Mouse (Mus musculus) forebrain, postnatal 0 days (tissue): Measurements from ENCODE around the gene Gpatch2. TPM values are rescaled to one million over a fixed set of nuclear protein-coding genes. Genes with fewer than 3 reads are reported as not detected.

Source experiments
- ATAC-seq: fragments of 200-750 bp; cut with Nextera tagmentation; 2 replicates; pipeline ENCODE4 v1.8.0; 2017; ENCODE audit warnings: mild to moderate bottlenecking, moderate library complexity
- DNase-seq: peaks from one replicate; pipeline ENCODE4 v3.0.0-alpha.2; 2015
- H3K27ac ChIP-seq: fragments of 300-500 bp; sonication (generic); 2 replicates; pipeline ENCODE4 v1.5.1; 2014; ENCODE audit warnings: low read depth, mild to moderate bottlenecking, antibody characterized with exemption, low read length, moderate library complexity, mixed read lengths
- H3K27me3 ChIP-seq: fragments of 300-500 bp; sonication (generic); 2 replicates; pipeline ENCODE4 v1.6.1; 2014; ENCODE audit warnings: mild to moderate bottlenecking, low read length, mixed read lengths; ENCODE audit not compliant: insufficient read depth
- H3K36me3 ChIP-seq: fragments of 300-500 bp; sonication (generic); 2 replicates; pipeline ENCODE4 v1.6.1; 2014; ENCODE audit warnings: mild to moderate bottlenecking, moderate library complexity; ENCODE audit not compliant: insufficient read depth
- H3K4me1 ChIP-seq: fragments of 300-500 bp; sonication (generic); 2 replicates; pipeline ENCODE4 v1.6.1; 2014; ENCODE audit warnings: antibody characterized with exemption; ENCODE audit not compliant: insufficient read depth
- H3K4me2 ChIP-seq: fragments of 300-500 bp; sonication (generic); 2 replicates; pipeline ENCODE4 v1.6.1; 2014; ENCODE audit warnings: low read depth, mild to moderate bottlenecking, moderate library complexity
- H3K4me3 ChIP-seq: fragments of 300-500 bp; sonication (generic); 2 replicates; pipeline ENCODE4 v1.5.1; 2014; ENCODE audit warnings: low read depth, low read length, mixed read lengths
- H3K9ac ChIP-seq: fragments of 300-500 bp; sonication (generic); 2 replicates; pipeline ENCODE4 v1.6.1; 2014; ENCODE audit warnings: mild to moderate bottlenecking
- H3K9me3 ChIP-seq: fragments of 300-500 bp; sonication (generic); 2 replicates; pipeline ENCODE4 v1.6.1; 2016; ENCODE audit warnings: low read length
- CTCF ChIP-seq: sonication (generic); IDR thresholded peaks from 2 replicates; pipeline ENCODE4 v1.5.1; 2016; ENCODE audit warnings: antibody characterized with exemption, control low read depth, low read depth
- WGBS: fragments of 180-500 bp; shearing (Covaris S2); extraction: QIAGEN DNeasy Blood & Tissue Kit; methylation state at CpG from one replicate; pipeline ENCODE4 v1.1.7; 2014; 5-methylcytosine and 5-hydroxymethylcytosine counted together
- polyA plus RNA-seq: library from polyadenylated mRNA; unstranded; fragments of >200 nt; fragmentation: Nextera tagmentation; extraction: Ambion mirVana; gene quantifications from 2 replicates; pipeline ENCODE4 v1.2.1, GENCODE M21; 2015
- total RNA-seq: library from RNA; depleted of rRNA; stranded (reverse); fragments of >200 nt; gene quantifications from 2 replicates; pipeline ENCODE4 v1.2.3, GENCODE M21; 2014

The Gpatch2 gene
- total and polyA plus RNA-seq, 2 experiments from 2014 or later = 9.2 to 22.8 TPM

DNA sequence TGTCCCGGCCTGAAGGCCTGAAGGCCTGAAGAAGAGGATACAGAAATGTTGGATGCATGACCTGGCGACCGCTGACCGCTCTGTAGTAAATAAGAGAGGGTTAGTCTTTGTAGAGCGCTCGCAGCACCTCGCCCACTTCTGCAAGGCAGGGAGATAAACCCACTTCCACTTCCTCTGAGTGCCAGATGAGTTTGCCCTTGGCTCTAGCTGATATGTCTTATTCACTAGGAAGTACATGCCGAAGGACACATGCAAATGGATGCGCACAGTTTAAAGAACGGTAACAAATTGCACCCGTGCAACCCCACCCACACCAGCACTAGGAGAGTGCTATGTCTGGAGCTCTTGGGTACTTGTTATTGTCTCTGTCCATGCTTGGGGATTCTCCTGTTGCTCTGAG lies 131.6 kb downstream of the Gpatch2 start:
- H3K27ac ChIP-seq = no peak overlapping the region
- H3K9me3 ChIP-seq = no peaks in the 10 kb centered on the region
- no peaks in the 10 kb centered on the region for H3K4me1 ChIP-seq
- H3K4me2 ChIP-seq = no peak overlapping the region
- H3K9ac ChIP-seq = no peak overlapping the region
- WGBS = 87% methylated on average over 11 of the region's 11 CpGs
- H3K27me3 ChIP-seq = no peaks in the 10 kb centered on the region
- H3K36me3 ChIP-seq = peaks cover 7% of the 10 kb centered on the region; the same call in 1 of the 2 replicates
- no peak for TF ChIP-seq CTCF
- ATAC-seq (no peak), DNase-seq (no peak)
- no peak overlapping the region for H3K4me3 ChIP-seq

DNA sequence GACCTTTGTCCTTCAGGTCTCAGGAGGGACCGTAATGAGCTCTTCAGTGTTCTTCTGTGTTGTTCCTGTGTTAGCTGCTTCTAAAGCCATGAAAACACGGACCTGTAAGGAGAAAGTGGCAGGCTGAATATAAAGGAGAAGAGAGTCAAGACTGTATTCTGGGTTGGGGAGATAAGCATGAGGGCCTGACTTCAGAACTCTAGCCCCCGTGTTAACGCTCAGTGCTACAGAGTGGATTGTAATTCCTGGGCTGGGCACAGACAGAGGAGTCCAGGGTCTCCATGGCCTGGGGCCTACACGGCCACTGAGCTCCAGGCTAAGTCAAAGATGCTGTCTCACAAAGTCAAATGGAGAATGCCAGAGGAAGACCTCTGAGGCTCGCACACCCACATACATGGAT lies 132.3 kb downstream of the Gpatch2 start:
- H3K4me1 ChIP-seq = no peaks in the 10 kb centered on the region
- no peaks in the 10 kb centered on the region for H3K9me3 ChIP-seq
- H3K4me3 ChIP-seq = no peak overlapping the region
- no peak overlapping the region for H3K4me2 ChIP-seq
- no peak for ATAC-seq
- no peak for TF ChIP-seq CTCF
- no peak for DNase-seq
- no peaks in the 10 kb centered on the region for H3K27me3 ChIP-seq
- H3K27ac ChIP-seq = no peak overlapping the region
- peaks cover 7% of the 10 kb centered on the region; the same call in 1 of the 2 replicates for H3K36me3 ChIP-seq
- WGBS = 95% methylated on average over 6 of the region's 6 CpGs
- H3K9ac ChIP-seq = no peak overlapping the region

DNA sequence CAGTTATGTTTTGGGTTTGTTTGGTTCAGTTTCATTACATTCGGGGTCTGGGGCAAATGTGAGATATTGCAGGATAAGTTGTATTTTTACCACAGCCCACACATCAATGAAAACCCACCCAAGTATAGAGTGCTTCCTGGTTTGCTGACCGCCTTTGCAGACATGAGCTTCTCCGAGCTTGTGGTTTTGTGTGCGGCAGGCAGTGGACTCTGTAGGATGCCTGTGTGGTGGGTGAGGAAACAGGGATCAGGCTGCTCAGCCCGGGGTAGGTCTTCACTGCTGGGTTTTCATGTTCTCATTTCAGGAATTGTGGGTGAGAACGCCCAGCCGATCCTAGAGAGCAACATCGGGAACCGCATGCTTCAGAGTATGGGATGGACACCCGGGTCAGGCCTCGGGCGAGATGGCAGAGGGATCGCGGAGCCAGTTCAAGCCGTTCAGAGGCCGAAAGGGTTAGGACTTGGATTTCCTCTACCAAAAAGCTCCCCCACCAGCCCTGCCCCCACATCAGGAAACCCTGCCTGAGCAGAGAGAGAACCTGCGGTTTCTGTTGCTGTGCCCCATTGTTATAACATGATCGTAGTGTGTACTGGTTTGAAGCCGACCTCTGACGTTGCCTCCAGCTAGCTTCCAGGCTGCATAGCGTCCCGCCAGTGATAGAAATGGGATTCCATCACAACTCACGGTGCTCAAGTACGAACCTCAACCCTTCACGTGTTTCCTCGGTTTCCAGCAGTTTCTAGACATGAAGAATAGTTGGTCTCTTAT lies 132.9 kb downstream of the Gpatch2 start:
- no peaks in the 10 kb centered on the region for H3K4me1 ChIP-seq
- peaks cover 7% of the 10 kb centered on the region; the same call in 1 of the 2 replicates for H3K36me3 ChIP-seq
- TF ChIP-seq CTCF = no peak
- H3K27me3 ChIP-seq = no peaks in the 10 kb centered on the region
- no peak overlapping the region for H3K4me3 ChIP-seq
- H3K27ac ChIP-seq = no peak overlapping the region
- no peaks in the 10 kb centered on the region for H3K9me3 ChIP-seq
- H3K4me2 ChIP-seq = no peak overlapping the region
- ATAC-seq (no peak), DNase-seq (no peak)
- 95% methylated on average over 26 of the region's 26 CpGs for WGBS
- H3K9ac ChIP-seq = no peak overlapping the region

DNA sequence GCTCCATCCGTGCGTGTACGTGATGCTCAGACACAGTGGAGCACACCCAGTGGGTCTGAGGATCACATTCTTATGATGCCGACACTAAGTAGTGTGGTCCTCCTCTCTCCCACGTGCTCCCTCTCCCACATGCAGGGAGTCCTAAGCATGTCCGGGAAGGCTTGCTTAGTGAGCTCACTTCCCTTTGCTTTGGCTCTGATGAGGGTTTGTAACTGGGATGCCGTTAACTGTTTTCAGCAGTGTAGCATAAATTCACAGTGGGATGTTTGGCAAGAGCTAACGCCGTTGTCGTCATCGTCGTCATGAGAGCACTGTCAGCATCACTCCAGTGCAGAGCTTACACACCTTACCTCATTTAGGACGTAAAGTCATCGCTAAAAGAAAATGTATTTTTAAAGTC lies 133.6 kb downstream of the Gpatch2 start:
- Histone ChIP-seq H3K4me1 (no peaks in the 10 kb centered on the region), H3K9me3 (no peaks in the 10 kb centered on the region), H3K9ac (no peak overlapping the region), H3K27me3 (no peaks in the 10 kb centered on the region), H3K27ac (no peak overlapping the region), H3K36me3 (peaks cover 7% of the 10 kb centered on the region; the same call in 1 of the 2 replicates), H3K4me2 (no peak overlapping the region), H3K4me3 (no peak overlapping the region)
- TF ChIP-seq CTCF = no peak
- DNase-seq (no peak), ATAC-seq (no peak)
- WGBS = 83% methylated on average over 14 of the region's 14 CpGs

DNA sequence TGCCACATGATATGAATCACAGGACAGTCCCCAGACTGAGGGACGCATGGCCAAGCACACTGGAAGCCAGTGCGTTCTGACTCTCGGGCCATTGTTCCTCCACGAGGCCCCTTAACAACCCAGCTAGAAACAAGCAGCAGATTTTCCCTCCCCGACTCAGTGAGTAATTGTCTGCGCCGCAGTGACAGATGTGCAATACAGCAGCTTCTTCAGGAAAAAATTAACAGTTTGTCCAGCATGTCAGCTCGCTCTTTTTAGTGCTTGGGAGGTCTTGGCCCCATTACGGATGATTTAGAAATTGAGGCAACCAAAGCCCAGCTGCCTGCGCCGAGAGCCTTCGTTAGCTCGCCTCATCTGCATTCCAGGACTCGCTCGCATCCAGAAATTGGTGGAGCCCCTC lies 140.9 kb downstream of the Gpatch2 start:
- Histone ChIP-seq H3K9ac (no peak overlapping the region), H3K4me3 (no peak overlapping the region), H3K4me2 (no peak overlapping the region), H3K36me3 (no peaks in the 10 kb centered on the region), H3K9me3 (no peaks in the 10 kb centered on the region), H3K27me3 (no peaks in the 10 kb centered on the region), H3K4me1 (no peaks in the 10 kb centered on the region), H3K27ac (no peak overlapping the region)
- TF ChIP-seq CTCF = no peak
- DNase-seq = peak; percentile 21
- peak; percentile 38; the same call in 1 of the 2 replicates for ATAC-seq
- whole genome bisulfite sequencing = 29% methylated on average over 15 of the region's 15 CpGs

DNA sequence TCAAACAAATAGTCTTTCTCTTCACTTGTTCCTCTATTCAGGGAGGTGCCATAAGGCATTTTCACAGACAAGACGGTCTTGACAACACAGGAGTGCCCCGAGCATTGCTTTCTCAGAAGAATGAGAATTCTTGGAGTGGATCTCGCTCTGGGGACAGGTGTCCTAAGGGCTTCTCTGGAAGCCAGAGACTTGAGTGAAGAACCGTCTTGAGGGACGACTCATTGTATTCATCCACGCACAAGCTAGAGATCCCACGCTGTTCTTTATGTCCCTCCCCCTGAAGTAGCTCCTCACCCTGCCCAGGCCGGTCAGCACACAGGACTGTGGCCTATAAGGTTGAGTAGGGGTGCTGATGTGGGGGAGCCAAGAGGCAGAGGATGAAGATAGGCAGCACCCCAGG lies 141.6 kb downstream of the Gpatch2 start:
- Histone ChIP-seq H3K27me3 (no peaks in the 10 kb centered on the region), H3K9ac (no peak overlapping the region), H3K36me3 (no peaks in the 10 kb centered on the region), H3K4me1 (no peaks in the 10 kb centered on the region), H3K4me3 (no peak overlapping the region), H3K9me3 (no peaks in the 10 kb centered on the region), H3K4me2 (no peak overlapping the region), H3K27ac (no peak overlapping the region)
- ATAC-seq = no peak
- no peak for DNase-seq
- TF ChIP-seq CTCF = no peak
- WGBS = 85% methylated on average over 8 of the region's 8 CpGs

DNA sequence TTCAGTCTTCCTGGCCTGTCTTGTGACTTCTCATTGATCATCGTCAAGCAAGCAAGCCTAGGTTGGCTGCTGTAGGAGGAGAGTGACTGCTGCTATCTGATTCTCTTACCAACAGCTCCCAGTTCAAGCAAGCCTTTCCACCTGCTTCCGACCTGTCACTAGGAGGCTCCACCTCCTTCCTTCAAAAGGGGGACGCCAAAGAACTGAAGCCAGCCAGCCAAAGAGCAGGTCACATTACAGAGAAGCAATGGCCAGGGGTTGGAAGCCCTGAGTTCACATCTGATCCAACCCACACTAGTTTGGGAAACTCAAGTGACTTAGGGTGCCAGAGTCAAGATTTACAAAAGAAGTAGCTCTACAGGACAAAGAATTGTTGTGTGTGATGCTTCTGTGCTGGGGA lies 144.9 kb downstream of the Gpatch2 start:
- Histone ChIP-seq H3K9me3 (no peaks in the 10 kb centered on the region), H3K4me3 (no peak overlapping the region), H3K27ac (no peak overlapping the region), H3K4me2 (no peak overlapping the region), H3K36me3 (no peaks in the 10 kb centered on the region), H3K27me3 (no peaks in the 10 kb centered on the region), H3K4me1 (no peaks in the 10 kb centered on the region), H3K9ac (no peak overlapping the region)
- DNase-seq (no peak), ATAC-seq (no peak)
- TF ChIP-seq CTCF = no peak
- 44% methylated on average over 3 of the region's 3 CpGs for WGBS
